Mouse (Mus musculus) layer of hippocampus, adult 9-10 months (tissue): ENCODE measurements at regions not wholly inside any gene's neighbourhood (a gene's known extent, or its start where the extent isn't known, plus 50 kb on each side); places are given as distances from the start of the nearest gene placed in this dataset.

ENCODE experiments used
- DNase-seq: peaks from one replicate; pipeline ENCODE4 v3.0.0; 2022; ENCODE audit warnings: low spot score

DNA sequence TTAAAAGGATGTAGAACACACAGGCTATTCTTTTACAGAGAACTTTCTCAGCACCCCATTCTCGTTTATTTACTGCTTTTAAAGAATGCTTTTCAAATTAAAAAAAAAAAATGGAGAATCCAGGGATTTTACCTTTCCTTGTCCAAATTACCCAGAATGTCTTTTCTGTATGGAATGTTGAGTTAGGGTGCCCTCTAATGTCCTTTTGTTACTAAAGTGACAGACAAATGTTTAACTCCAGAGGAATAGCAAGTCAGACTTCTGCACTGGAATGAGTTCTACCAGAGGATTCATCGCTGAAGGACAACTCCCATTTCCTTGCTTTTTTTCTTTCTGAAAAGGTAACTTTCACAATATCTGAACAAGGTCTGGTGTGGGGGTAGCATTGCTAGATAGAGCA is 540.9 kb upstream of the Cylc2 start:
- DNase-seq: peak; percentile 3

DNA sequence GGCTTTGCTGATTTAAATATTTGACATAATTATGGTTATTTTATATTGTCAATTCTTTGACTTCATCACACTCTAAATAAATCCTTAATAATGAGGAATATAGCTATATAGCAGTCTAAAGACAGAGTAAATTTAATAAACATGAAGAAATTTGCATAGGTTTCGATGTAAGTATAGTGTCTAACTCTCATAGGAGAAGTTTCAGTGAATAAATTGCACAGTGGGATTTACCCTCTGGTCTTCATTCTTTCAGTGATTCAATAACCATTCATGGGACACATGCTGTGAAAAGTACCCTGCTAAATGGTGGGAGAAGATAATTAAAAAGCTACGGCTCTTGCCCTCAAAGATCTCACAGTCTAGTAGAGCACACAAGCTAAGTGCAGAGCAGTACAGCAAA is 530.5 kb upstream of the Cylc2 start:
- no peak for DNase-seq
